Mouse (Mus musculus) forebrain, embryonic 16.5 days (tissue): Measurements from ENCODE around the gene Sesn3. TPM values are rescaled to one million over a fixed set of nuclear protein-coding genes. Genes with fewer than 3 reads are reported as not detected.
A peak's percentile ranks its signal among the peaks of the same experiment; 100 is the strongest.

Source experiments
- ATAC-seq: fragments of 200-750 bp; cut with Nextera tagmentation; 2 replicates; pipeline ENCODE4 v1.8.0; 2017; ENCODE audit warnings: mild to moderate bottlenecking, moderate library complexity
- H3K27ac ChIP-seq: fragments of 300-500 bp; sonication (generic); 2 replicates; pipeline ENCODE4 v1.5.1; 2014; ENCODE audit warnings: low read length, control low read depth
- H3K27me3 ChIP-seq: fragments of 300-500 bp; sonication (generic); replicated peaks from 2 replicates; pipeline ENCODE4 v1.6.1; 2014; ENCODE audit warnings: low read length; ENCODE audit not compliant: control insufficient read depth, insufficient read depth
- H3K36me3 ChIP-seq: fragments of 300-500 bp; sonication (generic); 2 replicates; pipeline ENCODE4 v1.6.1; 2014; ENCODE audit not compliant: control insufficient read depth, insufficient read depth
- H3K4me1 ChIP-seq: fragments of 300-500 bp; sonication (generic); replicated peaks from 2 replicates; pipeline ENCODE4 v1.6.1; 2014; ENCODE audit warnings: low read length; ENCODE audit not compliant: control insufficient read depth, insufficient read depth
- H3K4me2 ChIP-seq: fragments of 300-500 bp; sonication (generic); 2 replicates; pipeline ENCODE4 v1.6.1; 2014; ENCODE audit warnings: mild to moderate bottlenecking, low read length, control low read depth
- H3K4me3 ChIP-seq: fragments of 300-500 bp; sonication (generic); replicated peaks from 2 replicates; pipeline ENCODE4 v1.5.1; 2014; ENCODE audit warnings: mild to moderate bottlenecking, low read length, control low read depth
- H3K9ac ChIP-seq: fragments of 300-500 bp; sonication (generic); replicated peaks from 2 replicates; pipeline ENCODE4 v1.6.1; 2014; ENCODE audit warnings: low read depth, low read length, control low read depth
- H3K9me3 ChIP-seq: fragments of 300-500 bp; sonication (generic); 2 replicates; pipeline ENCODE4 v1.6.1; 2016; ENCODE audit warnings: low read length; ENCODE audit not compliant: control insufficient read depth
- WGBS: fragments of 180-500 bp; shearing (Covaris S2); extraction: QIAGEN DNeasy Blood & Tissue Kit; methylation state at CpG from one replicate; pipeline ENCODE4 v1.1.7; 2014; 5-methylcytosine and 5-hydroxymethylcytosine counted together
- polyA plus RNA-seq: library from polyadenylated mRNA; unstranded; fragments of >200 nt; fragmentation: Nextera tagmentation; extraction: Ambion mirVana; gene quantifications from 2 replicates; pipeline ENCODE4 v1.2.1, GENCODE M21; 2015

Gene Sesn3
- polyA plus RNA-seq, 1 experiment from 2014 or later, result 9.6 TPM

DNA sequence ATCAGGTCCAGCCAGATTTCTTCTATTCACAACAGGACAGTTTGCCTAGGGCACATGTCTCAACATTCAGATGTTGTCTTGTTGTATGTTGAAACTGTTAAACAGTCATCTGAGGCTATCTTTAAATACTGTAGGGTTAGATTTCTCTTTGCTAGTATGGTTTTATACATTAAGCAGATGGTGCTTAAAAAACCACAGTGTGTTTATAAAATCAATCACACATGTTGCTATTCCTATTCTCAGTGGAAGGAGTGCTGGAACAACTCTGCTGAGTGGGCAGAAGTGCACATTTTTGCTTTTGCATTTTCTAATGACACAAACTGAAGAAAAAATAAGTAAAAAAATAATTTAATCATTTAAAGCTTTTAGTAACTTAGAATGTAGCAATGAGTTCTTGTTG, 25.0 kb downstream of the Sesn3 start:
- Histone ChIP-seq H3K27ac (no peak overlapping the region), H3K4me2 (no peak overlapping the region), H3K9me3 (no peaks in the 10 kb centered on the region), H3K36me3 (no peaks in the 10 kb centered on the region), H3K4me1 (peaks cover 3% of the 10 kb centered on the region; the same call in 1 of the 2 replicates), H3K9ac (no peak overlapping the region), H3K27me3 (peaks cover 2% of the 10 kb centered on the region; the same call in 1 of the 2 replicates), H3K4me3 (no peak overlapping the region)
- ATAC-seq, result no peak

DNA sequence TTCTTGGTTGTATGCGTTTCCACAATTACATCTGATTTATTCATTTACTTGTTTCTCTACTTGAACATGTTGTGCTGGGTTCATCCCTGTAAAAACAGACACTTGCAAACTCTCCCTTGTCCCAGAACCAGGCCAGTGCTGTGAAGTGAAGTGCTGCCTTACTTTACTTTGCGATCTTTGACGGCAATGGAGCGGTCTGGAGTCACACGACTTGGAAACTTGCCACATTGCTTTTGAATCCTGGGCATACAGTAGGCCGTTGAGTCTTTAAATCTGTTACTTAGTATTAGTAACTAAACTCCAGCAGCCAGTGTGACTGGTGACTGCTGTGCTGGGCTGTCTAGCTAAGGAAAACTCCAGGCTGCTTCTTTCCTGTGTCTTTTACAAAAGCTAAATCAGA, 25.9 kb downstream of the Sesn3 start:
- H3K4me1 ChIP-seq, result peaks cover 4% of the 10 kb centered on the region; the same call in 1 of the 2 replicates
- H3K4me2 ChIP-seq, result no peak overlapping the region
- no peaks in the 10 kb centered on the region for H3K36me3 ChIP-seq
- no peak overlapping the region for H3K9ac ChIP-seq
- WGBS, result 64% methylated on average over 6 of the region's 6 CpGs
- H3K9me3 ChIP-seq, result no peaks in the 10 kb centered on the region
- ATAC-seq, result no peak
- no peak overlapping the region for H3K27ac ChIP-seq
- no peak overlapping the region for H3K4me3 ChIP-seq
- peaks cover 2% of the 10 kb centered on the region; the same call in 1 of the 2 replicates for H3K27me3 ChIP-seq

DNA sequence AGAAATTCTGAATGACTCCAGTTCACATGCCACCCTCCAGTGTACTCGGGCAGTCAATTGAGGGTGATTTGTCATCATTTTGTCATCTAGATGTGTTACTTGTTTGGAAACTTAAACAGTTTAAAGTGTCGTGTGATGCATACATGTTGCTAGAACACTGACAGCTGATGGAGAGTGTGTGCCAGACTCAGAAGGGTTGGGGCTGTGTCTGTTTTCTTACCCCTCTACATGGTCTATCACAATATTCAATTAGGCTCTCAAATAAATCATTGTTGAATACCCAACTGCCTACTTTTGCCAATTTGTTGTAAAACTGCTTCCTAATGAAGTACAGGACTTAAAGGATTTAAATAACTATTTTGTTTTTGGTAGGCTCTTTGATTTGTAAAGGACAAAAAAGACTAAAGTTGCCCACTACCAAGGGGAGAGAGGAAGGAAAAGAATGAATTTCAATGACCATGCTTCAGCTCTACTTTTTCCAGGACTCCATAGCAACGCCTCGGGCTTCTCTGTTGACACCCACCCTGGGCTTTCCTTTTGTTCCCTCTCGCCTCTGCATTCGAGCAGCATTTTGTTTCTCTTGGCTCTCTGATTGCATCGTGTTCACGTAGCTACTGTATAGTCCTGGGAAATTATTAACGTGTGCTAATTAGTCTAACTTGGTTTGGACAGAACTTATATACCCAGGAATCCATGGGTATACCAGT, 29.5 kb downstream of the Sesn3 start:
- H3K4me3 ChIP-seq, result no peak overlapping the region
- H3K9me3 ChIP-seq, result no peaks in the 10 kb centered on the region
- no peak overlapping the region for H3K9ac ChIP-seq
- WGBS, result 7% methylated on average over 9 of the region's 9 CpGs
- H3K27me3 ChIP-seq, result 0 out of 2 replicates have a peak, but pooled peaks cover 2% of the 10 kb centered on the region
- H3K4me2 ChIP-seq, result no peak overlapping the region
- H3K36me3 ChIP-seq, result no peaks in the 10 kb centered on the region
- no peak overlapping the region for H3K27ac ChIP-seq
- ATAC-seq, result peak; percentile 90
- peaks cover 4% of the 10 kb centered on the region; the same call in 1 of the 2 replicates for H3K4me1 ChIP-seq

DNA sequence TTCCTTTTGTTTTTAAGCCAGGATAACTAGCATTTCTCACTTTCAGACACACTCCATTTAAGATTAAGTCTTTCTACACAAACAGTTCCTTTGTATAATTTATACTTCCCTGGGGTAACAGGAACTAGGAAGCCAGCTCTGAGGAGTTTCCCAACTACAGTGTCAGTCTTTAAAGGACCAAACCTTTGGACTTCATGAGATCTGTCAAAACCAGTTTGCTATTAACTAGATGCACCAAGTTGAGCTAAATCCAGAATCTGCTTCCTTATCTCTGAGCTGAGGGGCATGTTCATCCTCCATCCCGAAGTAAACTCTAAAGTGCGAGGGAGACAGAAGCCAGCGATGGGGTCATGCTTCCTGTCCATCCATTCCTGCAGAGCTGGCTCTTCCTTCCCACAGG, 32.5 kb downstream of the Sesn3 start:
- no peaks in the 10 kb centered on the region for H3K27me3 ChIP-seq
- H3K36me3 ChIP-seq, result no peaks in the 10 kb centered on the region
- H3K4me2 ChIP-seq, result no peak overlapping the region
- H3K9ac ChIP-seq, result no peak overlapping the region
- peaks cover 4% of the 10 kb centered on the region; the same call in 1 of the 2 replicates for H3K4me1 ChIP-seq
- 97% methylated on average over 3 of the region's 3 CpGs for WGBS
- no peak for ATAC-seq
- no peaks in the 10 kb centered on the region for H3K9me3 ChIP-seq
- no peak overlapping the region for H3K4me3 ChIP-seq
- H3K27ac ChIP-seq, result no peak overlapping the region

DNA sequence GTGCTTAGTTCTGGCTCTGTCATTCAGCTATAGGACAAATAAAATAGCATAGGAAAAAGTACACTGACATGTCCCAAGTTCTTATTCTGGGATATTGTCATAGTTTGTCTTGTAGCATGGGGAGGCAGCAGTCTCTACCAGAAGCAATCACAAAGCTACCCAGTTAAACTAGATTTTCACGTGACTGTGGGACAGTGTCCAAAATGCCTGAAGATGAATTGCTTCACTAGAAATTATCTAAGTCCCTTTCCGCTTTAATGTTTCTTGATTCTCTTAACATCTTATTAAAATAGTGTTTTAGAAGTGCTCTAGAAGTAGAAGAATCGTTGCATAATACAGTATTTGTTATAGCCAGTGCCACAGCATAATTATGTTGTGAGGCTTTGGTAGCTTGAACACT, 39.1 kb downstream of the Sesn3 start:
- H3K4me1 ChIP-seq, result no peaks in the 10 kb centered on the region
- no peak overlapping the region for H3K27ac ChIP-seq
- no peaks in the 10 kb centered on the region for H3K27me3 ChIP-seq
- H3K9ac ChIP-seq, result no peak overlapping the region
- ATAC-seq, result no peak
- peaks cover 4% of the 10 kb centered on the region; the same call in 1 of the 2 replicates for H3K36me3 ChIP-seq
- H3K4me3 ChIP-seq, result no peak overlapping the region
- H3K4me2 ChIP-seq, result no peak overlapping the region
- 84% methylated on average over 3 of the region's 3 CpGs for WGBS
- H3K9me3 ChIP-seq, result no peaks in the 10 kb centered on the region

DNA sequence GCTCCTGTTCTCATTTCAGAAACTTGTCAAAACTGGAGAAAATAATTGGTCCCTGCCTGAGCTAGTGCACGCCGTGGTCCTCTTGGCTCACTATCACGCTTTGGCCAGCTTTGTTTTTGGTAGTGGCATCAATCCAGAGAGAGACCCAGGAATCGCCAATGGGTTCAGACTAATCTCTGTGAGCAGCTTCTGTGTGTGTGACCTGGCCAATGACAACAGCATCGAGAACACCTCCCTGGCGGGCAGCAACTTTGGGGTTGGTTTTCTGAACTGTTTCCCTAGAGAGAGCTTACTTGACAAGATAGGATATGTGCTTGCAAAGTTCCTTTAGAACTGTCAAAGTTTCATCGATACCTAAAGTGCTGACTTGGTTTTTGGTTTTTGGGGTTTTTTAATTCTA, 39.6 kb downstream of the Sesn3 start:
- Histone ChIP-seq H3K27ac (no peak overlapping the region), H3K4me1 (no peaks in the 10 kb centered on the region), H3K27me3 (no peaks in the 10 kb centered on the region), H3K4me2 (no peak overlapping the region), H3K9me3 (no peaks in the 10 kb centered on the region), H3K4me3 (no peak overlapping the region), H3K36me3 (peaks cover 4% of the 10 kb centered on the region; the same call in 1 of the 2 replicates), H3K9ac (no peak overlapping the region)
- ATAC-seq, result no peak
- 76% methylated on average over 7 of the region's 7 CpGs for WGBS

GRCm38 (mm10) chr9:14316618-14317017, 41.8 kb downstream of the Sesn3 start:
- no peak overlapping the region for H3K4me3 ChIP-seq
- H3K9ac ChIP-seq, result no peak overlapping the region
- H3K27me3 ChIP-seq, result no peaks in the 10 kb centered on the region
- ATAC-seq, result no peak
- no peak overlapping the region for H3K4me2 ChIP-seq
- WGBS, result 100% methylated on average over 1 of the region's 1 CpGs
- H3K36me3 ChIP-seq, result peaks cover 4% of the 10 kb centered on the region; the same call in 1 of the 2 replicates
- no peak overlapping the region for H3K27ac ChIP-seq
- H3K4me1 ChIP-seq, result no peaks in the 10 kb centered on the region
- H3K9me3 ChIP-seq, result no peaks in the 10 kb centered on the region

GRCm38 (mm10) chr9:14335829-14336228, 61.0 kb downstream of the Sesn3 start:
- no peak overlapping the region for H3K4me2 ChIP-seq
- no peak overlapping the region for H3K9ac ChIP-seq
- 0 out of 2 replicates have a peak, but pooled peaks cover 2% of the 10 kb centered on the region for H3K4me1 ChIP-seq
- WGBS, result 79% methylated on average over 4 of the region's 4 CpGs
- no peaks in the 10 kb centered on the region for H3K9me3 ChIP-seq
- no peaks in the 10 kb centered on the region for H3K36me3 ChIP-seq
- no peak for ATAC-seq
- no peak overlapping the region for H3K27ac ChIP-seq
- no peaks in the 10 kb centered on the region for H3K27me3 ChIP-seq
- no peak overlapping the region for H3K4me3 ChIP-seq

DNA sequence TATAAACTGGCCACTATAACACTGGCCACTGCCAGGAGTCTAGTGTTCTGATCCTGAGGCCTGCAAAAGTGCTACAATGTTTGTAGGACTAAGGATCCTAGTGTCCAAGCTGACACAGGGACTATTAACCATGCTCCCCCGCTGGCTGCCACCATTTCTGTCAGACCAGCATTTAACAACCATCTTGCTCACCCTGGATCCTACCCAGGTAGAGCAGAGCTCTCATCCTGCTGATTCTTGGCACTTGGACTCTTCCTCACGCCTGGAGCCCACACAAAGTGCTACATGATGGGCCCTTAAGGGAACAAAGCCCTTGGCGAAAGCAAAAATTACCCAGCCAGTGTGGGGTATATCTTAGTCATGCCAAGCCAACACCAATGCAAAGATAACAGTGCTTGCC, 62.0 kb downstream of the Sesn3 start:
- Histone ChIP-seq H3K27me3 (no peaks in the 10 kb centered on the region), H3K36me3 (no peaks in the 10 kb centered on the region), H3K27ac (no peak overlapping the region), H3K9ac (no peak overlapping the region), H3K4me3 (no peak overlapping the region), H3K4me2 (no peak overlapping the region), H3K4me1 (0 out of 2 replicates have a peak, but pooled peaks cover 2% of the 10 kb centered on the region), H3K9me3 (no peaks in the 10 kb centered on the region)
- peak; percentile 27; the same call in 1 of the 2 replicates for ATAC-seq
- 72% methylated on average over 3 of the region's 3 CpGs for WGBS
